Mouse (Mus musculus): ENCODE measurements around the gene Cdh8. TPM values are rescaled to one million over a fixed set of nuclear protein-coding genes. Genes with fewer than 3 reads are reported as not detected.

Cdh8 gene
- 45.3 and 47.0 TPM in 2 replicates for polyA plus RNA-seq (2015; fragmentation: Nextera tagmentation; extraction: Ambion mirVana)

DNA sequence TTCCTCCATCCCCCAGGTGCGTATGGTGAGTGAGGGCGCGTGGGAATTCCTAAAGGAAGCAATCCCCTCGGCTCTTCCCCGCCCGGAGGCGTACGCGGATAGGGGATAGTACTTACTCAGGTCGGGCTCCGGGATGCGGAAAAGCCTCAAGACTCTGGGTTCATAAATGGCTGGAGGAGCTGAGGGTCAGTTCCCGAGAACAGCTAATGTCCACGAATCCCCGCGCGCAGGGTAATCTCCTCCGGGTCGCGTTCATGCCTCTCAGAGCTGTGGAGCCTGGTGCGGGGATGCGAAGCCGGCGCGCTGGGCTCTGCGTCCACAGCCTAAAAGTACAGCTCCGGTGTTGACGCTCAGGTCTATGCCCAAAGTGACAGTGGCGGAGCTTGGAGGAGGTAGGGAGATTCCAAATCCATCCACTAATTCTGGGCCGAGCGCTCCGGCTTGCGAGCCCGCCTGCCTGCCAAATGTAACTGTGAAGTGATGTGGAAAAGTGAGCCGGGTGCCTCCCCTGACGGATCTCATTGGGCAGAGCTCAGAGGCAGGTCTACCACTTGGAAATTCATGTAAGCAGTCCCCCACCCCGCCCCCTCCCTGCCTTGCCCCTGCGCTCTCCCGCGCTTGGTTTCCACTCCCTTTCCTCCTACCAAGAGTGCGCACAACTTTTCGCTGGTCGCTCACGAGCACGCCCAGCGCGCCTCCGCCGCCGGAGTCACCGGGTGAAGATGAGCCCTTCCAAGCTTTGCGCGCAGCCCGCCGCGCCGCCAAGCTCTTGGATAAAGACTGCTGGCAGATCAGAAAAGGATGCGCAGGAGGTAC lies at the start of gene Cdh8:
Gene Cdh8 (minus strand): TSS at position 506 of the 816 bp plus-strand sequence.
- H3K4me3 ChIP-seq (replicated peaks): peak within 1 kb of the TSS; percentile 73
- peaks cover 5% of the 10 kb centered on the region; the same call in 1 of the 2 replicates for H3K27me3 ChIP-seq
- peak; percentile 84 for ATAC-seq
- peak within 1 kb of the TSS; percentile 82 for H3K27ac ChIP-seq
- H3K4me1 ChIP-seq (replicated peaks): peaks cover 34% of the 10 kb centered on the region
- WGBS: under 1% methylated on average over 58 of the region's 58 CpGs
- H3K4me2 ChIP-seq (replicated peaks): peak within 1 kb of the TSS; percentile 91
- no peaks in the 10 kb centered on the region for H3K36me3 ChIP-seq
- H3K9me3 ChIP-seq: no peaks in the 10 kb centered on the region
- H3K9ac ChIP-seq (replicated peaks): peak within 1 kb of the TSS; percentile 75

DNA sequence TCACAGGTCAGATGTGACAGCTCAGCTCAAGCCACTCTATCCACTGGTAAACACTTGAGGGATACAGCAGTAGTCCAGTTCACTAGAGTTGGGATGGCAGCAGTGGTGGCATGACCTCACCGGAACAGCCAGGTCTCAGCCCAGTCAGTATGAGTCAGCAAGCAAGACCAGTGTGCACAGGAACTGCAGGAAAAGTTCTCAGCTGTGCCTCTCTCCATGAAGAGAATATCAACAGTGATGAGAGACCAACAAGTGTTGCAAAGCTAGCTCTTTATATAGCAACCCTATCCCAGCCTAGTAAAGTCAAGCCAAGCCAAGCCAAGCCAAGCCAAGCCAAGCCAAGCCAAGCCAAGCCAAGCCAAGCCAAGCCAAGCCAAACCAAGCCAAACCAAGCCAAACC lies 30.2 kb upstream of the Cdh8 start:
- Histone ChIP-seq H3K27me3 (no peaks in the 10 kb centered on the region), H3K4me1 (replicated peaks) (no peaks in the 10 kb centered on the region), H3K9ac (replicated peaks) (no peak overlapping the region), H3K36me3 (no peaks in the 10 kb centered on the region), H3K4me3 (replicated peaks) (no peak overlapping the region), H3K9me3 (no peaks in the 10 kb centered on the region), H3K27ac (no peak overlapping the region), H3K4me2 (replicated peaks) (no peak overlapping the region)
- 87% methylated on average over 1 of the region's 1 CpGs for WGBS
- ATAC-seq: no peak

DNA sequence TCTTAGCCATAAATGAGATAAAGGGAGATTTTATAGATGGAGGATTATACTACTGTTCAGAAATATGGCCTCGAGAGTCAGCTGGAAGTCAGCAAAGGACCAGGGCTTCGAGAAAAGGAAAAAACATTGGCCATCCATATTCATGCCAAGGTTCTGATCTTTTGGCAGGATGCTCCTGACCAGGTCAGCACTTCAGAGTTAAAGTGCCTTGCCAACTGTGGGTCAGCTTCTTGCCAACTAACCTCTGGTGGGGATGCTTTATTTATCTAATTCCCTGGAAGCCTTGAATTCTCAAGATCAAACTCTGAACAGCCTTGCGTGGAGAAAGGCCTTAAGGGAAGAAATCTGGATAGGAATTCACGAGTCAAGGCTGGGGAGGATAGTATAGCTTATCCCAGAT lies 9.6 kb upstream of the Cdh8 start:
- ATAC-seq: no peak
- Histone ChIP-seq H3K36me3 (no peaks in the 10 kb centered on the region), H3K9ac (replicated peaks) (no peak overlapping the region), H3K9me3 (no peaks in the 10 kb centered on the region), H3K4me3 (replicated peaks) (no peak overlapping the region), H3K4me1 (replicated peaks) (0 out of 2 replicates have a peak, but pooled peaks cover 5% of the 10 kb centered on the region), H3K27ac (no peak overlapping the region), H3K27me3 (no peaks in the 10 kb centered on the region), H3K4me2 (replicated peaks) (no peak overlapping the region)
- WGBS: 79% methylated on average over 4 of the region's 4 CpGs

DNA sequence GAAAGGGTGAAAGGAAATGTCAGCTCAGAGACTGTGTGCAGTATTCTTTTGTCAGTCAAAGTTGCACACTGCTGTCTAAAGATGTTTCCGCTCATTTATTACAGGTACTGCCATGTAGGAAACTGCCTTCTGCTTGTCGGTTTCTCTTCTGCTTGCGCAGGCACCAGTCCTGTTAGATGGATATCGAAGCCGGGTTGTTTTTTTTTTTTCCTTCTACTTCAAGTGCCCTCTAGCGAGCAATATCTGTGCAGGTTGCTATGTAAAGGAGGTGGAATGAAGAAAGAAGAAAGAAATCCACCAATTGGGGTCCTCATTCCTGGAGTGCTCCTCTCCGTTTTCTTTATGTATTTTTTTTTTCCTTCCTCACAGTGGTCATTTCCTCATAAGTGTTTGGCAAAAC lies 5.2 kb upstream of the Cdh8 start:
- Histone ChIP-seq H3K9ac (replicated peaks) (peak overlapping the region; percentile 48; the same call in 1 of the 2 replicates), H3K27ac (no peak overlapping the region), H3K36me3 (no peaks in the 10 kb centered on the region), H3K4me1 (replicated peaks) (peaks cover 16% of the 10 kb centered on the region; the same call in 1 of the 2 replicates), H3K4me3 (replicated peaks) (no peak overlapping the region; the same call in 1 of the 2 replicates), H3K9me3 (no peaks in the 10 kb centered on the region), H3K27me3 (peaks cover 5% of the 10 kb centered on the region; the same call in 1 of the 2 replicates), H3K4me2 (replicated peaks) (peak overlapping the region; percentile 46)
- 0 out of 2 replicates have a peak, but pooled peaks have one; percentile 28 for ATAC-seq
- 13% methylated on average over 7 of the region's 7 CpGs for WGBS

DNA sequence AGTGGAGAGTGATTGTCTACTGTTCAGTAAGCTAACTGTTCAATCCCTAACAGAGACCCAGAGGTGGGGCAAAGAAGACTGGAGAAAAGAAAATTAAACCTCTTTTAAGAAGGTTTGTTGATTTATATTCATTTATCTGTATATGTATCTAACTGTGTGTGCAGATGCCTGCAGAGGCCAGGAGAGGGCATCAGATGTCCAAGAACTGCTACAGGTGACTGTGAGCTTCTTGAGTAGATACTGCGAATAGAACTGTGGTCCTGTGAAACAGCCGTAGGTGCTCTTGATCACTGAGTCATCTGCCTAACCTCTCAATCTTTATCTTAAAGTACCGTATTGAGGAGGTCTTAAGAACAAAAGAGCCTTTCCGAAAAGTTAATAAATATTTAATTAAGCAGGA lies 3.5 kb upstream of the Cdh8 start:
- Histone ChIP-seq H3K9me3 (no peaks in the 10 kb centered on the region), H3K36me3 (no peaks in the 10 kb centered on the region), H3K4me2 (replicated peaks) (no peak overlapping the region), H3K4me1 (replicated peaks) (peaks cover 23% of the 10 kb centered on the region), H3K4me3 (replicated peaks) (no peak overlapping the region), H3K27ac (no peak overlapping the region), H3K27me3 (peaks cover 5% of the 10 kb centered on the region; the same call in 1 of the 2 replicates), H3K9ac (replicated peaks) (no peak overlapping the region)
- WGBS: 86% methylated on average over 4 of the region's 4 CpGs
- ATAC-seq: no peak

- H3K27me3 ChIP-seq: peaks cover 5% of the 10 kb centered on the region; the same call in 1 of the 2 replicates
- 21% methylated on average over 7 of the region's 7 CpGs for WGBS
- no peaks in the 10 kb centered on the region for H3K9me3 ChIP-seq
- no peaks in the 10 kb centered on the region for H3K36me3 ChIP-seq
- H3K27ac ChIP-seq: no peak overlapping the region
- peak overlapping the region; percentile 75 for H3K9ac ChIP-seq (replicated peaks)
- H3K4me1 ChIP-seq (replicated peaks): peaks cover 34% of the 10 kb centered on the region
- peak overlapping the region; percentile 73 for H3K4me3 ChIP-seq (replicated peaks)
- H3K4me2 ChIP-seq (replicated peaks): peak overlapping the region; percentile 91
- no peak for ATAC-seq
These were observed 1.2 kb upstream of the Cdh8 start for GRCm38 (mm10) chr8:99417456-99417855.

- Histone ChIP-seq H3K9ac (replicated peaks) (peak overlapping the region; percentile 75), H3K9me3 (no peaks in the 10 kb centered on the region), H3K4me3 (replicated peaks) (peak overlapping the region; percentile 73), H3K4me2 (replicated peaks) (peak overlapping the region; percentile 91), H3K4me1 (replicated peaks) (peaks cover 34% of the 10 kb centered on the region), H3K27ac (peak overlapping the region; percentile 82), H3K36me3 (no peaks in the 10 kb centered on the region), H3K27me3 (peaks cover 5% of the 10 kb centered on the region; the same call in 1 of the 2 replicates)
- peak; percentile 55 for ATAC-seq
- under 1% methylated on average over 48 of the region's 48 CpGs for WGBS
These were observed 950 bp downstream of the Cdh8 start for GRCm38 (mm10) chr8:99415076-99415965.

DNA sequence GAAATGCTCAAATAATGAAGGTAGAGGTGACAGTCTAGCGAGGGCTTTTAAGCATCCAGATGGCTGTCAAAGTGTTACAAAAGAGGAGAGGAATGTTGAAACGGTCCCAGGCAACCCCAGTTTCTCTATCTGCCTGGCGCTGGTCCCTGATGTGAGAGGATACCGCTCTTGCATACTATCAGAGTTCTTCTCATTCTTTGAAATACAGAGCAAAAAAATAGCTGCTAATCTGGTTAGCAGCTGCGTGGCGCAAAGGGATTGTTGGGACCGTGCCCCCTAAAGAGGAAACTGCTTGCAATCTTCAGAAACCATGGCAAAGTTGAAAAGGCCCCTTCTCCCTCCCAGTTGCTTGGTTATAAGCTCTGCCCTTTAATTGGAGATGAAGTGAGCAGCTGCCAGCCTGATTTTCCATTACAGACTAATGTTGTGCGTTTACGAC lies 1.8 kb downstream of the Cdh8 start:
- H3K4me3 ChIP-seq (replicated peaks): peak overlapping the region; percentile 73
- H3K27me3 ChIP-seq: peaks cover 5% of the 10 kb centered on the region; the same call in 1 of the 2 replicates
- 1% methylated on average over 9 of the region's 9 CpGs for WGBS
- H3K4me1 ChIP-seq (replicated peaks): peaks cover 34% of the 10 kb centered on the region
- no peaks in the 10 kb centered on the region for H3K9me3 ChIP-seq
- ATAC-seq: peak; percentile 53
- peak overlapping the region; percentile 82 for H3K27ac ChIP-seq
- H3K9ac ChIP-seq (replicated peaks): peak overlapping the region; percentile 75
- no peaks in the 10 kb centered on the region for H3K36me3 ChIP-seq
- H3K4me2 ChIP-seq (replicated peaks): peak overlapping the region; percentile 91

DNA sequence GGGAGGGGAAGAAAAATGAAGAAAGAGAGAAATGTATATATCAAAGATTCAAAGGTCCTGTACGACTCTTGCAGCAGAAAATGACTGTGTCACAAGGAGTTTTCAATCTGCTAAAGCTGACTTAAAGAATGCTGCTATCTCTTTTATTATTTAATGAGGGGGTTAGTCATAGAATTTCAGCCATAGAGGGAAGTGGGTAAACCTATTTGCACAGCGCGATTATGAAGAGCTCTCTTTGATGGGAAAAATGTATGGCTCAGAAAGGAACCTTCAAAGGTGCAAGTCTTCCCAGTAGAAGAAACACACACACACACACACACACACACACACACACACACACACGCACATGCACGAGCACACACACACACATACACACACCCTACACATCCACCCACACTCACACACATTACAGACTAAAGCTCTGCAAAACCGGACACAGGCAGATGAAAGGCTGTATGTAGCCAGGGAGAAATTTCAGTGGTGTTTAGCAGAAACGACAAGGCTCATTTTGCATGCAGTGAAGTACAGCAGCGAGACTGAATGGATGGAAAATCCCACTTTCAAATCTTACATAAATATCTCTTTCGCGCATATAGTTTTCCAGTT lies 2.3 kb downstream of the Cdh8 start:
- Histone ChIP-seq H3K9ac (replicated peaks) (peak overlapping the region; percentile 75), H3K9me3 (no peaks in the 10 kb centered on the region), H3K4me3 (replicated peaks) (peak overlapping the region; percentile 73), H3K36me3 (no peaks in the 10 kb centered on the region), H3K4me2 (replicated peaks) (peak overlapping the region; percentile 91), H3K27ac (peak overlapping the region; percentile 82), H3K4me1 (replicated peaks) (peaks cover 34% of the 10 kb centered on the region), H3K27me3 (peaks cover 5% of the 10 kb centered on the region; the same call in 1 of the 2 replicates)
- 0 out of 2 replicates have a peak, but pooled peaks have one; percentile 14 for ATAC-seq
- WGBS: 12% methylated on average over 10 of the region's 10 CpGs

GRCm38 (mm10) chr8:99393908-99394307 lies 22.4 kb downstream of the Cdh8 start:
- Histone ChIP-seq H3K4me2 (replicated peaks) (no peak overlapping the region), H3K36me3 (0 out of 2 replicates have a peak, but pooled peaks cover 4% of the 10 kb centered on the region), H3K9ac (replicated peaks) (no peak overlapping the region), H3K4me3 (replicated peaks) (no peak overlapping the region), H3K27me3 (no peaks in the 10 kb centered on the region), H3K4me1 (replicated peaks) (0 out of 2 replicates have a peak, but pooled peaks cover 11% of the 10 kb centered on the region), H3K9me3 (no peaks in the 10 kb centered on the region), H3K27ac (no peak overlapping the region)
- WGBS: 78% methylated on average over 4 of the region's 4 CpGs
- no peak for ATAC-seq

GRCm38 (mm10) chr8:99370104-99370503 lies 46.2 kb downstream of the Cdh8 start:
- no peak overlapping the region for H3K4me2 ChIP-seq (replicated peaks)
- ATAC-seq: no peak
- WGBS: 94% methylated on average over 5 of the region's 5 CpGs
- no peak overlapping the region for H3K27ac ChIP-seq
- no peaks in the 10 kb centered on the region for H3K27me3 ChIP-seq
- no peaks in the 10 kb centered on the region for H3K9me3 ChIP-seq
- H3K9ac ChIP-seq (replicated peaks): no peak overlapping the region
- no peak overlapping the region for H3K4me3 ChIP-seq (replicated peaks)
- H3K36me3 ChIP-seq: no peaks in the 10 kb centered on the region
- no peaks in the 10 kb centered on the region for H3K4me1 ChIP-seq (replicated peaks)
